Mouse (Mus musculus) kidney, adult 2 months (tissue): ENCODE data around the gene Gsta4.
"Not testable (repeated sequence)": the region's sequence is repeated elsewhere in the genome, so short reads cannot be mapped to it uniquely, and the experiment has no call there.

Experiments used
- CTCF ChIP-seq: fragments of 200-500 bp; conservative IDR thresholded peaks from 2 replicates; pipeline ENCODE4 v1.5.1; 2011; ENCODE audit warnings: low read depth, mild to moderate bottlenecking, control low read depth, low read length, moderate library complexity, mixed read lengths; ENCODE audit not compliant: insufficient read depth, insufficient read length
- POLR2A ChIP-seq: fragments of 200-500 bp; IDR thresholded peaks from one replicate; pipeline ENCODE4 v1.6.1; 2011; ENCODE audit warnings: low read depth, low read length, control low read depth

DNA sequence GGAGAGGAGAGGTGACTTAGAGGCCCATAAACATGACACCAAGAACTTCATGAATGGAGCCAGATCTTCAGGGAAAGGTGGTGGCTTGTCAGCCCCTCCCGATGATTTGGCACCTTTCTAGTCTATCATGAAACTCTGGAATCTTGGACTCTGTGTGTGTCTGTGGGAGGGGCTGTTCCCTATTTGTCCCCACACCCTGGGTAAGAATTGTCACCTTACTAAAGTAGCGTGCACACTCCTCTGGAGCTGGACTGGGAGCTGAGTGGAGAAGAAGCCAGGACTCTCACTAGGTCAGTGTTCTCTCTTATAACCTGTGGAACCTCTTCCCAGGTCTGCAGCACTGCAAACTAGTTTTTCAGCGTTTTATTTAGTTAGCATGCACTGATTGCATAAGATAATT is 74.3 kb downstream of the Gsta4 start, which contains the start of gene Gm3776:
- not testable (repeated sequence) for TF ChIP-seq CTCF, POLR2A
